Mouse (Mus musculus): Measurements from ENCODE around the gene Crb2. TPM values are rescaled to one million over a fixed set of nuclear protein-coding genes. Genes with fewer than 3 reads are reported as not detected.

Crb2 gene
- polyA plus RNA-seq, 1 experiment from 2014 or later = 3.2 TPM

DNA sequence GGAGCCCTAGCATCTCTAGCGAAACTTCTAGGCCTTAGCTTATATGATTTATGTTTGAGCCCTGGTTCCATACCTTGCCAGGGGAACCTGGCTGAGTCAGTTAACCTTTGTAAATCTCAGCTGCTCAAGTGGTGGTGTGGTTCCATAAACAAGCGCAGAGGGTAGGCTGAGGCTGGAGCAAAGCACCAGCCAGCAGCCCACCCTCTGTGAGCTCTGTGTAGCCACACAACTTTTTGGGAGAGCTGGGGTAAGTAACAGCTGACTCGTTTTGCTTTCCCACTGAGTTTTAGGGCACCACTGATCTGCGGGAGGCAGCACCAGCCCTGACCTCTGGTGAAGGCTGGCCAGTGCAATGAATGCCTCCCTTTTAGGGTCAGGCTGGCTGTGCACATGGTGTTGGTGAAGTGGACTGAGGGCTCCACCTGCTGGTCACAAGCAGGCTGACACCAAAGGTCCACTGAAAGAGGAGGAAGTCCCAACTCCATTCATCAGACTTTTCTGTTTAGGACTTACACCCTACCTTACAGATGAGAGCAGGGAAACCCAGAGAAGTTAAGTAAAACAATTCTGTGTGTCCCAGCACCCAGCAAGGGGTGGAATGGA is 26.7 kb downstream of the Crb2 start:
- H3K9ac ChIP-seq (ENCODE audit: low read depth, low read length) = no peak overlapping the region
- ATAC-seq (ENCODE audit: low FRiP score, low TSS enrichment) = peak; percentile 80
- WGBS = 44% methylated on average over 4 of the region's 4 CpGs
- no peaks in the 10 kb centered on the region for H3K4me1 ChIP-seq (ENCODE audit: control insufficient read depth, insufficient read depth, low read length)
- H3K9me3 ChIP-seq (ENCODE audit: control insufficient read depth, low read length) = no peaks in the 10 kb centered on the region
- no peak overlapping the region for H3K27ac ChIP-seq (ENCODE audit: low read depth, low read length)
- H3K4me3 ChIP-seq (ENCODE audit: low read length) = no peak overlapping the region
- 0 out of 2 replicates have a peak, but pooled peaks cover 4% of the 10 kb centered on the region for H3K36me3 ChIP-seq (ENCODE audit: control insufficient read depth, insufficient read depth, low read length)
- no peak overlapping the region for H3K4me2 ChIP-seq (replicated peaks; ENCODE audit: low read depth, low read length)
- H3K27me3 ChIP-seq (ENCODE audit: control insufficient read depth, insufficient read depth, low read length) = no peaks in the 10 kb centered on the region

- no peaks in the 10 kb centered on the region for H3K9me3 ChIP-seq (ENCODE audit: control insufficient read depth, low read length)
- no peak overlapping the region for H3K4me2 ChIP-seq (replicated peaks; ENCODE audit: low read depth, low read length)
- H3K4me3 ChIP-seq (ENCODE audit: low read length) = no peak overlapping the region
- H3K36me3 ChIP-seq (ENCODE audit: control insufficient read depth, insufficient read depth, low read length) = peaks cover 5% of the 10 kb centered on the region; the same call in 1 of the 2 replicates
- WGBS = 76% methylated on average over 2 of the region's 2 CpGs
- H3K4me1 ChIP-seq (ENCODE audit: control insufficient read depth, insufficient read depth, low read length) = no peaks in the 10 kb centered on the region
- no peak overlapping the region for H3K9ac ChIP-seq (ENCODE audit: low read depth, low read length)
- H3K27ac ChIP-seq (ENCODE audit: low read depth, low read length) = no peak overlapping the region
- H3K27me3 ChIP-seq (ENCODE audit: control insufficient read depth, insufficient read depth, low read length) = no peaks in the 10 kb centered on the region
- no peak for ATAC-seq (ENCODE audit: low FRiP score, low TSS enrichment)
Measured at GRCm38 (mm10) chr2:37811682-37812081, 35.6 kb downstream of the Crb2 start.

GRCm38 (mm10) chr2:37812401-37812800 is 36.4 kb downstream of the Crb2 start:
- H3K4me3 ChIP-seq (ENCODE audit: low read length) = no peak overlapping the region
- H3K9me3 ChIP-seq (ENCODE audit: control insufficient read depth, low read length) = no peaks in the 10 kb centered on the region
- H3K4me1 ChIP-seq (ENCODE audit: control insufficient read depth, insufficient read depth, low read length) = no peaks in the 10 kb centered on the region
- WGBS = 92% methylated on average over 5 of the region's 5 CpGs
- H3K9ac ChIP-seq (ENCODE audit: low read depth, low read length) = no peak overlapping the region
- H3K27ac ChIP-seq (ENCODE audit: low read depth, low read length) = no peak overlapping the region
- ATAC-seq (ENCODE audit: low FRiP score, low TSS enrichment) = no peak
- H3K4me2 ChIP-seq (replicated peaks; ENCODE audit: low read depth, low read length) = no peak overlapping the region
- H3K36me3 ChIP-seq (ENCODE audit: control insufficient read depth, insufficient read depth, low read length) = peaks cover 5% of the 10 kb centered on the region; the same call in 1 of the 2 replicates
- no peaks in the 10 kb centered on the region for H3K27me3 ChIP-seq (ENCODE audit: control insufficient read depth, insufficient read depth, low read length)

DNA sequence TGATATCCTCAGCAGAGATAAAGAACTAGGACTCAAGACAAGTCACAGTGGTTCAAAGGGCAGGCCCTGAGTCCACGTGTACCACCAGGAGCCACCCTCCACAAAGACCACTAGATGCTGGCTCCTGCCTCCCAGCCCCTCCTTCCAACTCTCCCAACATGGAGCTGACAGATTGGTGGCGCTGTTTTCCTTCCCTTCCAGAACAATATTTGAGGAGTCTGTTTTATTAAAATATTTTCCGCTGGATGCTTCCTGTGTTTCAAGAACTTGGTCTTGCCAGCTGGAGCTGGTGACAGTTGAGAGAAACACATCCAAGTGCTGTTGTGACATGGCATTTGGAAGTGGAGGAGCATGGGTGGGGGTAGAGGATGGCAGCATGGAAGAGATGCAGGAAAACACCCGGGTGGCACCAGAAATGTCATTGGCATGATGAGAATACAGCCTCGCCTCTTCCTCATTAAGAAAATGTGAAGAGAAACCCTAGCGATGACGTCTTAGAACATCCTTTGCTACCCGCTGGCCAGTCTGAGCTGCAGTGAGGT is 38.8 kb downstream of the Crb2 start:
- no peak for ATAC-seq (ENCODE audit: low FRiP score, low TSS enrichment)
- no peak overlapping the region for H3K27ac ChIP-seq (ENCODE audit: low read depth, low read length)
- no peak overlapping the region for H3K4me3 ChIP-seq (ENCODE audit: low read length)
- no peak overlapping the region for H3K4me2 ChIP-seq (replicated peaks; ENCODE audit: low read depth, low read length)
- no peaks in the 10 kb centered on the region for H3K27me3 ChIP-seq (ENCODE audit: control insufficient read depth, insufficient read depth, low read length)
- peaks cover 5% of the 10 kb centered on the region; the same call in 1 of the 2 replicates for H3K36me3 ChIP-seq (ENCODE audit: control insufficient read depth, insufficient read depth, low read length)
- H3K4me1 ChIP-seq (ENCODE audit: control insufficient read depth, insufficient read depth, low read length) = no peaks in the 10 kb centered on the region
- no peaks in the 10 kb centered on the region for H3K9me3 ChIP-seq (ENCODE audit: control insufficient read depth, low read length)
- no peak overlapping the region for H3K9ac ChIP-seq (ENCODE audit: low read depth, low read length)
- 83% methylated on average over 8 of the region's 8 CpGs for WGBS

GRCm38 (mm10) chr2:37815676-37816075 is 39.6 kb downstream of the Crb2 start:
- WGBS = 18% methylated on average over 3 of the region's 3 CpGs
- ATAC-seq (ENCODE audit: low FRiP score, low TSS enrichment) = 0 out of 2 replicates have a peak, but pooled peaks have one; percentile 30
- no peaks in the 10 kb centered on the region for H3K4me1 ChIP-seq (ENCODE audit: control insufficient read depth, insufficient read depth, low read length)
- no peaks in the 10 kb centered on the region for H3K9me3 ChIP-seq (ENCODE audit: control insufficient read depth, low read length)
- no peak overlapping the region for H3K4me2 ChIP-seq (replicated peaks; ENCODE audit: low read depth, low read length)
- no peak overlapping the region for H3K27ac ChIP-seq (ENCODE audit: low read depth, low read length)
- H3K9ac ChIP-seq (ENCODE audit: low read depth, low read length) = no peak overlapping the region
- H3K27me3 ChIP-seq (ENCODE audit: control insufficient read depth, insufficient read depth, low read length) = no peaks in the 10 kb centered on the region
- H3K36me3 ChIP-seq (ENCODE audit: control insufficient read depth, insufficient read depth, low read length) = peaks cover 5% of the 10 kb centered on the region; the same call in 1 of the 2 replicates
- no peak overlapping the region for H3K4me3 ChIP-seq (ENCODE audit: low read length)

DNA sequence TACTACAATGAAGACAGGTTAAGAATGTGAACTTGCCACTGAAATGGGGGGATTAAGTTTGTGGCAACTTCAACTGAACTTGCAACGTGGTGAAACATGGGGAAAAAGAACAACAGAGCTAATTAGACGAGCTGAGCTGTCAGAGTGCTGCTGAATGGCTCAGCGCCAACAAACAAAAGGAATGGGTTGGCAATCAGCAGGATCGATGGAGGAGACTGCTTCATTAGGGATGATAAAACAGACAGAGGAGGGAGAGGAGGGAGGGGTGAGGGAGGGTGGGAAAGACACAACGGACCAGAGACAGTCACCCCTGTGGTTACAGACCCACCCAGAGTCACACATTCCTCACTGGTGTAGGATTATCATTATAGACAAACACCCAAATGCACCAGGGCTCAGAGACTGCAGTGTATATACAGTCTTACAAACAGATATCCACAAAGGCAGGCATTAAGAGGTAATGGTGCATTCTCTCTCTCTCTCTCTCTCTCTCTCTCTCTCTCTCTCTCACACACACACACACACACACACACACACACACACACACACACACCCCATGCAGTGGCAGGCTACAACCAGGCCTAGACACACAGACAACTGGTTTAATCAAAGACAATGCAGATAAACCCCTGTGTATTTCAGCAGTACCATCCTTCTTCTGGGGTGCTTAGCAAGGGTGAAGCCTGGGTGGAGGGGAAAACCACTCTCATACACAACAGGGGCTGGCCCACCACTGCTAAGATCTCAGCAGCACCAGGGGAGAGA is 42.9 kb downstream of the Crb2 start:
- WGBS = 23% methylated on average over 5 of the region's 5 CpGs

GRCm38 (mm10) chr2:37819526-37820152 is 43.6 kb downstream of the Crb2 start:
- Histone ChIP-seq H3K4me2 (replicated peaks; ENCODE audit: low read depth, low read length) (no peak overlapping the region), H3K27me3 (ENCODE audit: control insufficient read depth, insufficient read depth, low read length) (no peaks in the 10 kb centered on the region), H3K9me3 (ENCODE audit: control insufficient read depth, low read length) (no peaks in the 10 kb centered on the region), H3K27ac (ENCODE audit: low read depth, low read length) (no peak overlapping the region), H3K4me1 (ENCODE audit: control insufficient read depth, insufficient read depth, low read length) (no peaks in the 10 kb centered on the region), H3K36me3 (ENCODE audit: control insufficient read depth, insufficient read depth, low read length) (peaks cover 2% of the 10 kb centered on the region; the same call in 1 of the 2 replicates), H3K9ac (ENCODE audit: low read depth, low read length) (no peak overlapping the region), H3K4me3 (ENCODE audit: low read length) (no peak overlapping the region)
- ATAC-seq (ENCODE audit: low FRiP score, low TSS enrichment) = peak; percentile 79
- WGBS = 50% methylated on average over 4 of the region's 4 CpGs

More for the DNA sequence above, 42.9 kb downstream of the Crb2 start:
- no peak overlapping the region for H3K4me3 ChIP-seq (ENCODE audit: low read length)
- no peak overlapping the region for H3K9ac ChIP-seq (ENCODE audit: low read depth, low read length)
- H3K4me1 ChIP-seq (ENCODE audit: control insufficient read depth, insufficient read depth, low read length) = no peaks in the 10 kb centered on the region
- H3K27me3 ChIP-seq (ENCODE audit: control insufficient read depth, insufficient read depth, low read length) = no peaks in the 10 kb centered on the region
- H3K9me3 ChIP-seq (ENCODE audit: control insufficient read depth, low read length) = no peaks in the 10 kb centered on the region
- no peak overlapping the region for H3K27ac ChIP-seq (ENCODE audit: low read depth, low read length)
- H3K36me3 ChIP-seq (ENCODE audit: control insufficient read depth, insufficient read depth, low read length) = peaks cover 5% of the 10 kb centered on the region; the same call in 1 of the 2 replicates
- no peak overlapping the region for H3K4me2 ChIP-seq (replicated peaks; ENCODE audit: low read depth, low read length)
- ATAC-seq (ENCODE audit: low FRiP score, low TSS enrichment) = no peak

DNA sequence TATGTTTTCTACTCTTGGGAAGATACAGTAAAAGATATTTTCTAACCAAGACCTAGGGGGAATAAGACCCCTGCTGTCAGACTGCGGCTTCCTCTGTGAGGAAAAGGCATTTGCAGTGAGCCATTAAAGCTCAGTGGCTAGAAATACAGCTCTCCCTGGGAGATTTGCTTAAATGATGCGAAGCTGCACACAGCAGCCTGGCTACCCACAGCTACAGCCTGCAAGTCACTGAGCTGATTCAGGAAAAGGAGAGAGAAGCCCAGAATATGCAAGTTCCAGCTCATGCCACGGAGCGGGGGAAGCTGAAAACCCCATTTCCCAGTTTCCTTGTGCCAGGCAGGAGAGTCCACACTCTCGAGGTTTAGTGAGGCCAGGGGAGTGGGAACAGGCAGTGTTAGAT is 46.1 kb downstream of the Crb2 start:
- Histone ChIP-seq H3K36me3 (ENCODE audit: control insufficient read depth, insufficient read depth, low read length) (no peaks in the 10 kb centered on the region), H3K27ac (ENCODE audit: low read depth, low read length) (no peak overlapping the region), H3K4me1 (ENCODE audit: control insufficient read depth, insufficient read depth, low read length) (no peaks in the 10 kb centered on the region), H3K9me3 (ENCODE audit: control insufficient read depth, low read length) (no peaks in the 10 kb centered on the region), H3K4me2 (replicated peaks; ENCODE audit: low read depth, low read length) (no peak overlapping the region), H3K27me3 (ENCODE audit: control insufficient read depth, insufficient read depth, low read length) (no peaks in the 10 kb centered on the region), H3K9ac (ENCODE audit: low read depth, low read length) (no peak overlapping the region), H3K4me3 (ENCODE audit: low read length) (no peak overlapping the region)
- WGBS = 71% methylated on average over 5 of the region's 5 CpGs
- ATAC-seq (ENCODE audit: low FRiP score, low TSS enrichment) = no peak

Data from kidney, embryonic 14.5 days (tissue).